Mouse (Mus musculus) spleen, embryonic (tissue): ENCODE results near the gene Gm20817.
"Not testable (repeated sequence)": the region's sequence is repeated elsewhere in the genome, so short reads cannot be mapped to it uniquely, and the experiment has no call there.

Source experiments
- CTCF ChIA-PET: fragments of 350-600 bp; sonication (Branson Sonifier 250); formaldehyde crosslinking; loops from one replicate; lab custom pipeline; 2022; lab: Charles Lee

Gm20817 gene

GRCm38 (mm10) chrY:68832628-68833027 lies at the start of gene Gm20817:
TSS of gene Gm20817 (minus strand) at chrY:68832728.
- CTCF ChIA-PET: not testable (repeated sequence)
